Mouse (Mus musculus) heart, embryonic 10.5 days (tissue): ENCODE measurements around the gene Ifitm3. TPM values are rescaled to one million over a fixed set of nuclear protein-coding genes. Genes with fewer than 3 reads are reported as not detected.
A peak's percentile ranks its signal among the peaks of the same experiment; 100 is the strongest.
"Not testable (repeated sequence)": the region's sequence is repeated elsewhere in the genome, so short reads cannot be mapped to it uniquely, and the experiment has no call there.

Source experiments
- DNase-seq: peaks from one replicate; pipeline ENCODE4 v3.0.0-alpha.2; 2017; ENCODE audit warnings: low spot score
- H3K27ac ChIP-seq: fragments of 300-500 bp; sonication (generic); 2 replicates; pipeline ENCODE4 v1.5.1; 2016; ENCODE audit warnings: mild to moderate bottlenecking
- H3K27me3 ChIP-seq: fragments of 300-500 bp; sonication (generic); 2 replicates; pipeline ENCODE4 v1.6.1; 2016; ENCODE audit warnings: mild to moderate bottlenecking; ENCODE audit not compliant: poor library complexity, insufficient read depth, severe bottlenecking
- H3K36me3 ChIP-seq: fragments of 300-500 bp; sonication (generic); 2 replicates; pipeline ENCODE4 v1.6.1; 2016; ENCODE audit warnings: mild to moderate bottlenecking, moderate library complexity
- H3K4me1 ChIP-seq: fragments of 300-500 bp; sonication (generic); 2 replicates; pipeline ENCODE4 v1.6.1; 2016; ENCODE audit warnings: mild to moderate bottlenecking
- H3K4me3 ChIP-seq: fragments of 300-500 bp; sonication (generic); 2 replicates; pipeline ENCODE4 v1.5.1; 2016; ENCODE audit warnings: mild to moderate bottlenecking, moderate library complexity
- H3K9me3 ChIP-seq: fragments of 300-500 bp; sonication (generic); 2 replicates; pipeline ENCODE4 v1.6.1; 2016; ENCODE audit warnings: mild to moderate bottlenecking, moderate library complexity
- WGBS: fragments of 180-500 bp; shearing (Covaris S2); methylation state at CpG from one replicate; pipeline ENCODE4 v1.1.7; 2016; 5-methylcytosine and 5-hydroxymethylcytosine counted together
- polyA plus RNA-seq: library from polyadenylated mRNA; unstranded; fragments of >200 nt; fragmentation: Nextera tagmentation; extraction: Ambion mirVana; gene quantifications from 2 replicates; pipeline ENCODE4 v1.2.1, GENCODE M21; 2016

The Ifitm3 gene
- polyA plus RNA-seq, 1 experiment from 2014 or later: 32.7 TPM

- Histone ChIP-seq H3K4me3 (no peak overlapping the region), H3K36me3 (no peaks in the 10 kb centered on the region), H3K9me3 (no peaks in the 10 kb centered on the region), H3K4me1 (no peaks in the 10 kb centered on the region), H3K27me3 (no peaks in the 10 kb centered on the region), H3K27ac (no peak overlapping the region)
- WGBS: 58% methylated on average over 6 of the region's 6 CpGs
- no peak for DNase-seq
These were observed 15.6 kb upstream of the Ifitm3 start for GRCm38 (mm10) chr7:141026097-141026739.

- peak overlapping the region; percentile 29; the same call in 1 of the 2 replicates for H3K27ac ChIP-seq
These were observed 14.6 kb upstream of the Ifitm3 start for GRCm38 (mm10) chr7:141024865-141025838.

DNA sequence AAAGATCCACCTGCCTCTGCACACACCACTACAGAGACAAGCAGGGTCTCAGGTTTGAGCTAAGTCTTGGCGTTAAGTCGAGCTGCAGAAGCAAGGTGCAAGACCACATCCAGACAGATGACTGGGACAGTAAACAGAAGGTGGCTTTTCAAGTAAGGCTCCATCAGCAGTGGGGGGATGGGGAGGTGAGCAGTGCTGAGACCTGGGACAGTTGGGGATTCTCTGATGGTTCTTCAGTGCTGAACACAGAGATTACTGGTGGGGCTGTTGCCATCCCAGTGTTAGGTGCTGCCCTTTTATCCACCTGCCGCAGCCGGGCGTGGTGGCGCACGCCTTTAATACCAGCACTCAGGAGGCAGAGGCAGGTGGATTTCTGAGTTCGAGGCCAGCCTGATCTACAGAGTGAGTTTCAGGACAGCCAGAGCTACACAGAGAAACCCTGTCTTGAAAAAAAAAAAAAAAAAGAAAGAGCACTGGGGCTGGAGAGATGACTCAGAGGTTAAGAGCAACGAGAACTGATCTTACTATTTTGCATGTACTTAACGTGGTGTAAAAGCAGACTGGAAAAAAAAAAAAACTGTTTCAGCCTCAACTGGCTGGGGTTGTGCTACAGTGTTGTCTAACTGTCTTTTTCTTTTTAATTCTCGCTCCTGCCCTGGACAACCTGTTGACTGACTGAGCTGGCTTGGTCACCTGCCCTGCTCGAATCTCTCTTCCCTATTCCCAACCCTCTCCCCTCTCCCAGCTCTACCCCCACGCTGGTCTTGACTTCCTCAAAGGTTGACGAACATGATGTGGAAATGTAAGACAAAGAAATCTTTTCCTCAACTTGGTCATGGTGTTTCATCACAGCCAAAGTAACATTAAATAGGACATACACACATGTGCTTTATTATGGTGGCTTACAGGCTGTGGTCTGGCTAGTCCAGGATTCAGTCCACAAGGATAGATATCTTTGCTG is 11.2 kb upstream of the Ifitm3 start:
- H3K4me1 ChIP-seq: no peaks in the 10 kb centered on the region
- DNase-seq: no peak
- 76% methylated on average over 14 of the region's 14 CpGs for WGBS
- H3K27me3 ChIP-seq: no peaks in the 10 kb centered on the region
- no peaks in the 10 kb centered on the region for H3K9me3 ChIP-seq
- no peak overlapping the region for H3K4me3 ChIP-seq
- no peaks in the 10 kb centered on the region for H3K36me3 ChIP-seq
- H3K27ac ChIP-seq: no peak overlapping the region

More at GRCm38 (mm10) chr7:141024865-141025838, 14.6 kb upstream of the Ifitm3 start:
- H3K27me3 ChIP-seq: no peaks in the 10 kb centered on the region
- H3K4me1 ChIP-seq: no peaks in the 10 kb centered on the region
- H3K4me3 ChIP-seq: no peak overlapping the region
- 43% methylated on average over 6 of the region's 6 CpGs for WGBS
- DNase-seq: no peak
- H3K36me3 ChIP-seq: no peaks in the 10 kb centered on the region
- H3K9me3 ChIP-seq: no peaks in the 10 kb centered on the region

DNA sequence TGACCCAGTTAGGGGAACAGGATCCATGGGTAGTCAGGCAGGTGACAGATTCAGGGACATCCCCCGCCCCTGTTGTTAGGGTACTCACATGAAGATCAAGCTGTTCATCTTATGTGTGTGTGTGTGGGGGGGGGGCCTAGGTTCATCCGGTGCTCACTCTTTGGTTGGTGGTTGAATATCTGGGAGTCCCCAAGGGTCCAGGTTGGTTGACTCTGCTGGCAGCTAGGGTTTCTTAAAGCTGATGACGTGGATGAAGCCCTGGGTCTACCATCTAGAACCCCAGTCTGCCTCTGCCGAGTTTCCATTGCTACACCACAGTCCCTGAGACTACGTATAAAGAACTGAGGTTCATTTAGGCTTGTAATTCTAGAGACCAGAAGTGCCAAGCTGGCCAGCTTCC is 8.5 kb upstream of the Ifitm3 start:
- no peaks in the 10 kb centered on the region for H3K36me3 ChIP-seq
- no peak for DNase-seq
- H3K9me3 ChIP-seq: no peaks in the 10 kb centered on the region
- H3K27ac ChIP-seq: no peak overlapping the region
- H3K4me1 ChIP-seq: no peaks in the 10 kb centered on the region
- WGBS: 80% methylated on average over 5 of the region's 5 CpGs
- no peak overlapping the region for H3K4me3 ChIP-seq
- no peaks in the 10 kb centered on the region for H3K27me3 ChIP-seq

DNA sequence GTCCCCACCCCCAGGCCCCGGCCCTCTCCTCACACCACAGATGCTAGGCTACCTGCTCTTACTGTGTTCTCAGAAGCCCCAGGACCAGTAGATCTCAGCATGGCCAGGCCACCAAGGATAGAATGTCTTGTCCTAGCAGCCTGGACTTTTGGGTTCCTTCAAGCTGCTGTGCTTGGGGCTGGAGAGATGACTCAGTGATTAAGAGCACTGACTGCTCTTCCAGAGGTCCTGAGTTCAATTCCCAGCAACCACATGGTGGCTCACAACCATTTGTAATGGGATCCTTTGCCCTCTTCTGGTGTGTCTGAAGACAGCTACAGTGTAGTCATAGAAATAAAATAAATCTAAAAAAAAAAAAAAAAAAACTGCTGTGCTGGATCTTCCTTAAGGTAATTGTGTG is 7.3 kb upstream of the Ifitm3 start, which contains the start of gene Ifitm6:
Gene Ifitm6, minus strand, starts transcription at position 101 of the 400 bp plus-strand sequence.
- DNase-seq, H3K9me3 ChIP-seq, H3K27me3 ChIP-seq, H3K27ac ChIP-seq, H3K36me3 ChIP-seq, H3K4me3 ChIP-seq, H3K4me1 ChIP-seq: not testable (repeated sequence)
- 84% methylated on average over 1 of the region's 1 CpGs for WGBS

DNA sequence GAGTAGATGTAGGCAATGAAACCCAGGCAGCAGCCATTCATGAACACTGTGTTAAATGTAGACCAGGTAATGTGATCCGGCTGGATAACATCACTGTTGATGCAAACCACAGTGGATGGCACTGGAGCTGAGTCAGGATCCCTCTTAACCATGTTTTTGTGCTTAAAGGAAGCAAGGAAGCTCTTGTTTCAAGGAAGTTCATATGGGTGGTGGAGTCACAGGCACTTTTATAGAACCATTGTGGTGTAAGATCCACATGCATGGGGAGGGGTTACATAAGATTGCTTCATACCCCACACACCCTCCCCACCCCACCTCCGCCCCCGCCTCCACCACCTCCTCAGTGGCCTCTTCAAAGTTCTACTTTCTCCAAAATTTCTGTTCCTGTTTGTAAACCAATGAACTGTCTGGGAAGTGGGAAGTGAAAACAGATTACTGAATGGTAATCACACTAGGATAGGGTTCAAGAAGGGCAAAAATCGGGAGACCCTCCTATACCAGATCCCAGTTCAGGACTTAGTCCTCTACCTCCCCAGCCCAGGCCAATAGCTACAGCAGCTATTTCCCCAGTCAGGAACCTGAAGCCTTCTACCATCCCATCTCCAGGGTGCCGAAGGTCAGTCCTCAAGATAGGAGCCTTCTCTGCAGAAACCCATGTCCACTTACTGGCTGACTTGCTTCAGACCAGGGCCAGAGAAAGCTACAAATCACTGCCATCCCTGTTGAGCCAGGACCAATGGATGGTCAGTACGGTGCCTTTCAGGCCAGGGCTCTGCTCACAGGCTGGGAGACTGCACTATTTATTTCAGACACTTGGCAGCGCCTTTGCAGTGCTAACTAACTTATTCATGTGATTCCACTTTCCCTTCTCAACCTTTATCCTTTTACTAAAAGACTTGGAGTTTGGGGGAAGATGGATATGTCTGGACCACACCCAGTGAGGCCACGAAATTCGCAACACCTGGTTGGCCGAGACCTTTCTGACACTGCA is 6.4 kb upstream of the Ifitm3 start:
- 87% methylated on average over 10 of the region's 10 CpGs for WGBS
- H3K9me3 ChIP-seq: no peaks in the 10 kb centered on the region

DNA sequence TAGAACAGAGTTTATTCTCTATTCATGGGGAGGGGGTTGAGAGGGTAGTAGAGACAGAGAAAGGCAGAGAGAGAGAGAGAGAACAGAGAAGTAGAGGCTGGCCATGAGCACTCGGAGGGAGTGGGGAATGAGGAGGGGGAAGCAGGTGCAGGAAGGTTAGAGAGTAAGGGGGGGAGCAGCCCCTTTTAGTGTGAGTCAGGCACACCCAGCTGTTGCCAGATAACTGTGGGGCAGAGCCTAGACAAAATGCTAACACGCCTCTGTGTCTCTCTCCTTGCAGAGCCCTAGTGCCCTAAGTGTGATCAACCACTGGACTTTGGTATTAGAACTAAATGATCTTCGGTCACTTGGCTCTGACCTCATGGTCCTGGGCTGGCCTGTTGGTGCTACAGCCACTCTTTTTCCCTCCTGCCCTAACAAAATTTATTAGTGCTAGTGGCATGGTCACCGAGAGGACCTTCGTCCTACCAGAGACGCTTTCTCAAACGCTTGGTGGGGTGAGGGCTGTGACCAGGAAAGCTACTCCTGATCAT is 734 bp upstream of the Ifitm3 start:
- Histone ChIP-seq H3K9me3 (no peaks in the 10 kb centered on the region), H3K27me3 (peaks cover 22% of the 10 kb centered on the region), H3K27ac (peak overlapping the region; percentile 75; the same call in 1 of the 2 replicates), H3K4me3 (no peak overlapping the region), H3K4me1 (peaks cover 22% of the 10 kb centered on the region), H3K36me3 (no peaks in the 10 kb centered on the region)
- 81% methylated on average over 7 of the region's 7 CpGs for WGBS
- DNase-seq: no peak

More for the DNA sequence above, 6.4 kb upstream of the Ifitm3 start:
- no peak overlapping the region for H3K4me3 ChIP-seq
- no peak overlapping the region for H3K27ac ChIP-seq
- no peaks in the 10 kb centered on the region for H3K27me3 ChIP-seq
- no peaks in the 10 kb centered on the region for H3K36me3 ChIP-seq
- DNase-seq: no peak
- H3K4me1 ChIP-seq: no peaks in the 10 kb centered on the region

- peaks cover 22% of the 10 kb centered on the region for H3K27me3 ChIP-seq
- 75% methylated on average over 9 of the region's 9 CpGs for WGBS
- no peak for DNase-seq
- H3K36me3 ChIP-seq: no peaks in the 10 kb centered on the region
- peak overlapping the region; percentile 50; the same call in 1 of the 2 replicates for H3K4me3 ChIP-seq
- no peaks in the 10 kb centered on the region for H3K9me3 ChIP-seq
- peak overlapping the region; percentile 64; the same call in 1 of the 2 replicates for H3K27ac ChIP-seq
- peaks cover 22% of the 10 kb centered on the region for H3K4me1 ChIP-seq
These were observed 905 bp downstream of the Ifitm3 start for GRCm38 (mm10) chr7:141009665-141010064.

DNA sequence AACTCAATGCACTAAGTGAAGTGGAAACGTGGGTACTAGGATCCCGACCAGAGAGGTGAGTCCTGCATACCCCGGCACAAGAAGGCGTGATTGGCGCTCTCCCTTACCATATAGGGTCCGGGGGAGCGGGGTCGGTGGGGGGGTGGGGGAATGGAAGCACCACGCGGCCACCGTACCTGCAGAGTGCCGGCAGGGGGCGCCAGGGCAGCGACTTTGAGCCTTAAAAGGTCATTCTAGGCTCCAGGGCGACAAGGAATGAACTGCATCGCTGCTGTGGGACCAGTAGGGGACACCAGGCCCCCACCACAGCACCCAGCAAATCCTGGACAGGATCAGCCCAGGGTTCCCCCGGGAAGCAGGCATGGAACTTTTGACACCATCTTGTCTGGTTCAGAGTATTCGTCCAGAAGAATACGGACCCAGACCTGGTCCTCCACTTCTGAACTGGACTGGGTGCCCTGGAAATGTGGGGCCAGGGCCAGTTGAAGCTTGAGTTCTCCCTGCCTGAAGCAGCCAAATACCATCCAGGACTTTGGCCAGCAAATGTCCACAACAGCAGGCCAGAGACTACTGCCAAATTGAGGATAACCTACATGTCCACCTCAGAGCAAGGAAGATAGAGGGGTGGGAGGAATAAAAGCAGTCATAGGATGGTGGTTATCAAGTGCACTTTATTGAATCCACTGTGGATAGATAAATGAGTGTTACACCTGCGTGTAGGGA is 1.5 kb downstream of the Ifitm3 start:
- peak overlapping the region; percentile 43 for H3K4me3 ChIP-seq
- 8% methylated on average over 20 of the region's 20 CpGs for WGBS
- peak; percentile 92 for DNase-seq

GRCm38 (mm10) chr7:141008312-141008761 is 2.2 kb downstream of the Ifitm3 start:
- Histone ChIP-seq H3K27me3 (peaks cover 22% of the 10 kb centered on the region), H3K4me1 (peaks cover 22% of the 10 kb centered on the region), H3K9me3 (no peaks in the 10 kb centered on the region), H3K27ac (0 out of 2 replicates have a peak overlapping the region, but pooled peaks have one; percentile 62), H3K4me3 (peak overlapping the region; percentile 43), H3K36me3 (no peaks in the 10 kb centered on the region)
- 7% methylated on average over 7 of the region's 7 CpGs for WGBS
- no peak for DNase-seq

More for the DNA sequence above, 1.5 kb downstream of the Ifitm3 start:
- peaks cover 22% of the 10 kb centered on the region for H3K4me1 ChIP-seq
- no peaks in the 10 kb centered on the region for H3K9me3 ChIP-seq
- no peaks in the 10 kb centered on the region for H3K36me3 ChIP-seq
- H3K27ac ChIP-seq: peak overlapping the region; percentile 62; the same call in 1 of the 2 replicates
- peaks cover 22% of the 10 kb centered on the region for H3K27me3 ChIP-seq
